Mouse (Mus musculus) forebrain, embryonic 11.5 days (tissue): ENCODE measurements around the gene Senp3. TPM values are rescaled to one million over a fixed set of nuclear protein-coding genes. Genes with fewer than 3 reads are reported as not detected.

Source experiments
- ATAC-seq: fragments of 200-750 bp; cut with Nextera tagmentation; replicated peaks from 2 replicates; pipeline ENCODE4 v1.8.0; 2017; ENCODE audit warnings: moderate TSS enrichment; ENCODE audit not compliant: low FRiP score
- DNase-seq: peaks from one replicate; pipeline ENCODE4 v3.0.0-alpha.2; 2017; ENCODE audit warnings: low spot score
- H3K27ac ChIP-seq: fragments of 300-500 bp; sonication (generic); 2 replicates; pipeline ENCODE4 v1.5.1; 2014; ENCODE audit warnings: low read depth, low read length
- H3K27me3 ChIP-seq: fragments of 300-500 bp; sonication (generic); 2 replicates; pipeline ENCODE4 v1.6.1; 2014; ENCODE audit warnings: mild to moderate bottlenecking, low read length, mixed read lengths; ENCODE audit not compliant: control insufficient read depth, insufficient read depth
- H3K36me3 ChIP-seq: fragments of 300-500 bp; sonication (generic); 2 replicates; pipeline ENCODE4 v1.6.1; 2014; ENCODE audit warnings: mild to moderate bottlenecking, low read length, moderate library complexity, mixed read lengths; ENCODE audit not compliant: control insufficient read depth, insufficient read depth
- H3K4me1 ChIP-seq: fragments of 300-500 bp; sonication (generic); replicated peaks from 2 replicates; pipeline ENCODE4 v1.6.1; 2014; ENCODE audit warnings: low read length, mixed read lengths; ENCODE audit not compliant: control insufficient read depth, insufficient read depth
- H3K4me2 ChIP-seq: fragments of 300-500 bp; sonication (generic); 2 replicates; pipeline ENCODE4 v1.6.1; 2014; ENCODE audit warnings: low read depth, mild to moderate bottlenecking, low read length, moderate library complexity, mixed read lengths; ENCODE audit not compliant: severe bottlenecking
- H3K4me3 ChIP-seq: fragments of 300-500 bp; sonication (generic); 2 replicates; pipeline ENCODE4 v1.5.1; 2014; ENCODE audit warnings: low read depth, low read length
- H3K9ac ChIP-seq: fragments of 300-500 bp; sonication (generic); 2 replicates; pipeline ENCODE4 v1.6.1; 2014; ENCODE audit warnings: low read length
- H3K9me3 ChIP-seq: fragments of 300-500 bp; sonication (generic); 2 replicates; pipeline ENCODE4 v1.6.1; 2016; ENCODE audit warnings: low read length, mixed read lengths; ENCODE audit not compliant: control insufficient read depth
- WGBS: fragments of 180-500 bp; shearing (Covaris S2); extraction: QIAGEN DNeasy Blood & Tissue Kit; methylation state at CpG from one replicate; pipeline ENCODE4 v1.1.7; 2014; 5-methylcytosine and 5-hydroxymethylcytosine counted together
- polyA plus RNA-seq: library from polyadenylated mRNA; unstranded; fragments of >200 nt; fragmentation: Nextera tagmentation; extraction: Ambion mirVana; gene quantifications from 2 replicates; pipeline ENCODE4 v1.2.1, GENCODE M21; 2014

Senp3 gene
- polyA plus RNA-seq, 1 experiment from 2014 or later, result 110 TPM

- Histone ChIP-seq H3K27me3 (no peaks in the 10 kb centered on the region), H3K27ac (peak overlapping the region; percentile 92), H3K9ac (peak overlapping the region; percentile 83), H3K9me3 (no peaks in the 10 kb centered on the region), H3K4me3 (peak overlapping the region; percentile 85), H3K36me3 (peaks cover 2% of the 10 kb centered on the region; the same call in 1 of the 2 replicates), H3K4me1 (peaks cover 12% of the 10 kb centered on the region; the same call in 1 of the 2 replicates), H3K4me2 (peak overlapping the region; percentile 94)
- 30% methylated on average over 24 of the region's 24 CpGs for WGBS
- DNase-seq (no peak), ATAC-seq (0 out of 2 replicates have a peak, but pooled peaks have one; percentile 38)
These were observed 440 bp upstream of the Senp3 start for GRCm38 (mm10) chr11:69682209-69682839.

DNA sequence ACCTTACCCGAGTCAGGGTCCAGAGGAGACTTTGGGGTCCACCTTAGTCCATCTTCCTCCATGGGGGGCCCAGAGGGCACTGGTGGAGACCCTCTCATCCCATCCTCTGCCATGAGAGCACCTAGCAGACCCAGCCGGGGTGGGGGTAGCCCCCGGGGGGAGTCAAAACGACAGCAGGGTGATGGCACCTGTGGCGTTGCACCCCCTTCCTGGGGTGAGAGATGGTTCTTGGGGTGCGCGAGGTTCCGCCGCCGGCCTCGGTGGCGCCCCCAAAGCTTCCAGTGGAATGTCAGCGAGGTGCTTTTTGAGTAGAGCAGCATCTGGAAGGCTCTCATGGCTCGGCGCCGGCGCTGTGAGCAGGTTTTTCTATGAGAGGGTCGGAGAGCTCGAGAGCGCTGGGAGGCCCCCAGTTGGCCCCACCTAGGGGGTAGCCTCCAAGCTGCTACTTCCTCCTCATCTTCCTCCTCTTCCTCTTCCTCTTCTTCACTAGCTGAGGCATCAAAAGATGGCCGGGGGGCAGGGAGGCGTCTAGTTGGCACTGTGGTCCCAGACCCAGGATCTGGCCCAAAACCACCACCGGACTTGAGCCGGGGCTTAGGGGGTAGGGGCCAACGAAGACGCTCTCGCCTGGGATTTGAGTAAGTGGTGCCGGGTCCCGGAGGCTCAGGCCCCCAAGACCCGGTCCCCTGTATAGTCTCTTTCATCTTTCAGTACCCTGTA lies 1.6 kb downstream of the Senp3 start:
- H3K27me3 ChIP-seq, result no peaks in the 10 kb centered on the region
- H3K4me2 ChIP-seq, result peak overlapping the region; percentile 94; the same call in 1 of the 2 replicates
- H3K9ac ChIP-seq, result peak overlapping the region; percentile 83
- peaks cover 2% of the 10 kb centered on the region; the same call in 1 of the 2 replicates for H3K36me3 ChIP-seq
- no peaks in the 10 kb centered on the region for H3K9me3 ChIP-seq
- H3K4me3 ChIP-seq, result peak overlapping the region; percentile 85
- 93% methylated on average over 30 of the region's 30 CpGs for WGBS
- DNase-seq (no peak), ATAC-seq (no peak)
- peaks cover 12% of the 10 kb centered on the region; the same call in 1 of the 2 replicates for H3K4me1 ChIP-seq
- no peak overlapping the region for H3K27ac ChIP-seq

DNA sequence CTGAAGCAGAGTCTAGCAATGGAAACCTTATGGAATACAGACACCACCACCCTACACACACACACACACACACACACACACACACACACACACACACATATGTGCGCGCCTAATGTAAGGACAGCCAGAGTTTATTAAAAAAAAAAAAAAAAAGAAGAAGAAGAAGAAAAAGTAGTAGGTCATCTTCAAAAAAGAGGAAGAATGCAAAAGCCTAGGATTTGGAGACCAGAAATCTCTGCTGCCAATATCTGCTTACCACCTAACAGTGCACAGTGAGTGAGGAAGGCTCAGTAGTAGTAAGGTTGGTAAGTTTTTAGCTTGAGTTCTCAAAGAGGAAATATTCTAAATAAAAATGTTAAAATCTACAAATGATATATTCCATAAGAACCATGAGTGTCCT lies 2.7 kb downstream of the Senp3 start:
- DNase-seq (no peak), ATAC-seq (no peak)
- H3K4me2 ChIP-seq, result no peak overlapping the region
- H3K36me3 ChIP-seq, result peaks cover 5% of the 10 kb centered on the region
- H3K9ac ChIP-seq, result no peak overlapping the region
- no peaks in the 10 kb centered on the region for H3K9me3 ChIP-seq
- WGBS, result 100% methylated on average over 2 of the region's 2 CpGs
- peaks cover 10% of the 10 kb centered on the region; the same call in 1 of the 2 replicates for H3K4me1 ChIP-seq
- H3K27me3 ChIP-seq, result no peaks in the 10 kb centered on the region
- no peak overlapping the region for H3K4me3 ChIP-seq
- H3K27ac ChIP-seq, result no peak overlapping the region

GRCm38 (mm10) chr11:69672211-69672706 lies 9.6 kb downstream of the Senp3 start, which contains the start of gene Eif4a1:
Gene Eif4a1, minus strand, starts transcription at chr11:69672423.
- Histone ChIP-seq H3K4me3 (peak within 1 kb of the TSS; percentile 100), H3K27me3 (no peaks in the 10 kb centered on the region), H3K27ac (peak within 1 kb of the TSS; percentile 94), H3K4me1 (peaks cover 11% of the 10 kb centered on the region; the same call in 1 of the 2 replicates), H3K36me3 (peaks cover 27% of the 10 kb centered on the region), H3K9me3 (no peaks in the 10 kb centered on the region), H3K4me2 (peak within 1 kb of the TSS; percentile 97), H3K9ac (peak within 1 kb of the TSS; percentile 100)
- DNase-seq (peak; percentile 99), ATAC-seq (peak; percentile 97)
- WGBS, result 0% methylated on average over 36 of the region's 36 CpGs

DNA sequence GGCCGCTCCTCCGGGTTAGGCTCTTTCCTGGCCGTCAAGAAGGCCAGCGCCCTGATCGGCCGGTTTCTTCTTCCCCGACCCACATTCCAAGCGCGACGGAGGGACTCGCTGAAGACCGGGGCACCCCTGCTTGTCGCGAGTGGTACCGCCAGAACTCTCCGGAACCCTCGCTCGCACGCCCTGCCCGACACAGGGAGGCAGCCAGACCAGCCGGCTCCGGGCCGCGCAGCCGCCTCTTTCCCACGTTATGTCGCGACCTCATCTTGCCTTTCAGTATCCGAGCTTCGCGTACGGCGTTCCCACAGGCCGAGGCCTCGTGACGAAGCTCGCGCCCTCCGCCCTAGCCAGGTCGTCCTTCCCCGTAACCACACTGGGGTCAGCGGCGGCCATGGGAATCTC lies 10.2 kb downstream of the Senp3 start:
- under 1% methylated on average over 43 of the region's 43 CpGs for WGBS
- Histone ChIP-seq H3K4me3 (peak overlapping the region; percentile 100), H3K36me3 (peaks cover 27% of the 10 kb centered on the region), H3K4me2 (peak overlapping the region; percentile 97), H3K9ac (peak overlapping the region; percentile 100), H3K4me1 (peaks cover 11% of the 10 kb centered on the region; the same call in 1 of the 2 replicates), H3K27ac (peak overlapping the region; percentile 94), H3K9me3 (no peaks in the 10 kb centered on the region), H3K27me3 (no peaks in the 10 kb centered on the region)
- ATAC-seq (peak; percentile 5; the same call in 1 of the 2 replicates), DNase-seq (no peak)

- DNase-seq (peak; percentile 98), ATAC-seq (peak; percentile 73)
- Histone ChIP-seq H3K9me3 (no peaks in the 10 kb centered on the region), H3K27ac (peak overlapping the region; percentile 94), H3K9ac (peak overlapping the region; percentile 100), H3K27me3 (no peaks in the 10 kb centered on the region), H3K4me3 (peak overlapping the region; percentile 100), H3K4me1 (peaks cover 11% of the 10 kb centered on the region; the same call in 1 of the 2 replicates), H3K4me2 (peak overlapping the region; percentile 97), H3K36me3 (peaks cover 33% of the 10 kb centered on the region)
- under 1% methylated on average over 61 of the region's 61 CpGs for WGBS
These were observed 10.8 kb downstream of the Senp3 start for GRCm38 (mm10) chr11:69670786-69671725.

GRCm38 (mm10) chr11:69666665-69667005 lies 15.2 kb downstream of the Senp3 start:
- 83% methylated on average over 3 of the region's 3 CpGs for WGBS
- no peaks in the 10 kb centered on the region for H3K27me3 ChIP-seq
- ATAC-seq (no peak), DNase-seq (no peak)
- no peak overlapping the region for H3K9ac ChIP-seq
- peaks cover 13% of the 10 kb centered on the region; the same call in 1 of the 2 replicates for H3K4me1 ChIP-seq
- no peaks in the 10 kb centered on the region for H3K9me3 ChIP-seq
- H3K4me3 ChIP-seq, result no peak overlapping the region
- no peak overlapping the region for H3K4me2 ChIP-seq
- H3K36me3 ChIP-seq, result peaks cover 40% of the 10 kb centered on the region
- no peak overlapping the region for H3K27ac ChIP-seq
